Mouse (Mus musculus) erythroid progenitor cell, adult 5-6 weeks (primary cell): ENCODE data around the gene Lrig2. TPM values are rescaled to one million over a fixed set of nuclear protein-coding genes. Genes with fewer than 3 reads are reported as not detected.

Experiments used
- ATAC-seq: replicated peaks from 2 replicates; pipeline ENCODE4 v1.8.0; 2016; ENCODE audit warnings: moderate number of reproducible peaks, mild to moderate bottlenecking, moderate TSS enrichment, inconsistent platforms; ENCODE audit not compliant: poor library complexity, low FRiP score, severe bottlenecking
- total RNA-seq, 2 experiments: library from RNA; stranded (forward) in 1 of 2; stranded (reverse) in 1 of 2; fragments of 150-400 nt in 1 of 2; fragments of 186-747, 209-891 nt in 1 of 2; gene quantifications; 2 replicates each; pipeline versions ENCODE4 v1.2.3 to v1.2.4; 2015 to 2017; ENCODE audit warnings: low replicate concordance in 2 of 2

Lrig2 gene
- total RNA-seq (2015; ENCODE audit: low replicate concordance) (12.2 and 14.8 TPM in 2 replicates), total RNA-seq (2017; ENCODE audit: low replicate concordance) (23.6 and 42.6 TPM in 2 replicates)

- peak; percentile 97 for ATAC-seq
Measured at GRCm38 (mm10) chr3:104511538-104512423, at the start of gene Lrig2. Gene Lrig2 (minus strand): TSS chr3:104511918.

GRCm38 (mm10) chr3:104556624-104557023 is 44.9 kb upstream of the Lrig2 start:
- ATAC-seq: no peak

- no peak for ATAC-seq
Measured at GRCm38 (mm10) chr3:104550594-104550993, 38.9 kb upstream of the Lrig2 start.

- ATAC-seq: no peak
Measured at GRCm38 (mm10) chr3:104548367-104549087, 36.8 kb upstream of the Lrig2 start.

GRCm38 (mm10) chr3:104543825-104544224 is 32.1 kb upstream of the Lrig2 start:
- no peak for ATAC-seq

GRCm38 (mm10) chr3:104542065-104542429 is 30.3 kb upstream of the Lrig2 start:
- ATAC-seq: no peak

- peak; percentile 77 for ATAC-seq
Measured at GRCm38 (mm10) chr3:104541139-104542064, 29.7 kb upstream of the Lrig2 start.

- no peak for ATAC-seq
Measured at GRCm38 (mm10) chr3:104540480-104541138, 28.9 kb upstream of the Lrig2 start.

- ATAC-seq: no peak
Measured at GRCm38 (mm10) chr3:104533223-104533622, 21.5 kb upstream of the Lrig2 start.

GRCm38 (mm10) chr3:104526115-104526882 is 14.6 kb upstream of the Lrig2 start:
- ATAC-seq: no peak

- no peak for ATAC-seq
Measured at GRCm38 (mm10) chr3:104525516-104525915, 13.8 kb upstream of the Lrig2 start.

- ATAC-seq: no peak
Measured at GRCm38 (mm10) chr3:104525029-104525428, 13.3 kb upstream of the Lrig2 start.

GRCm38 (mm10) chr3:104523333-104523871 is 11.7 kb upstream of the Lrig2 start:
- no peak for ATAC-seq

GRCm38 (mm10) chr3:104521341-104521924 is 9.7 kb upstream of the Lrig2 start:
- no peak for ATAC-seq

- no peak for ATAC-seq
Measured at GRCm38 (mm10) chr3:104520471-104520870, 8.8 kb upstream of the Lrig2 start.

GRCm38 (mm10) chr3:104518931-104519330 is 7.2 kb upstream of the Lrig2 start:
- no peak for ATAC-seq

GRCm38 (mm10) chr3:104518411-104518810 is 6.7 kb upstream of the Lrig2 start:
- no peak for ATAC-seq

- ATAC-seq: no peak
Measured at GRCm38 (mm10) chr3:104517161-104517560, 5.4 kb upstream of the Lrig2 start.
